Mouse (Mus musculus) right cerebral cortex, postnatal 10 days (tissue): ENCODE measurements around the gene Hnrnph2.

Experiments used
- DNase-seq, 2 experiments: peaks; one replicate each; pipeline ENCODE4 v3.0.0; 2021; ENCODE audit warnings: low spot score in 2 of 2

The Hnrnph2 gene

GRCm38 (mm10) chrX:134600659-134601379, at the start of gene Hnrnph2, which contains the start of gene Gla:
Gene Hnrnph2, plus strand, starts transcription at chrX:134601179.
Gene Gla, minus strand, starts transcription at chrX:134601125.
- DNase-seq, result peak; percentile 92 to 97

- no peak for DNase-seq
Observed at GRCm38 (mm10) chrX:134553326-134553725, 47.7 kb upstream of the Hnrnph2 start.

- no peak for DNase-seq
Observed at GRCm38 (mm10) chrX:134554425-134554824, 46.6 kb upstream of the Hnrnph2 start.

GRCm38 (mm10) chrX:134564326-134564725, 36.7 kb upstream of the Hnrnph2 start:
- DNase-seq, result no peak

- no peak for DNase-seq
Observed at GRCm38 (mm10) chrX:134566536-134567222, 34.3 kb upstream of the Hnrnph2 start.

- DNase-seq, result no peak
Observed at GRCm38 (mm10) chrX:134577896-134578295, 23.1 kb upstream of the Hnrnph2 start.

GRCm38 (mm10) chrX:134580528-134581305, 20.3 kb upstream of the Hnrnph2 start:
- no peak for DNase-seq

- DNase-seq, result no peak
Observed at GRCm38 (mm10) chrX:134582270-134582669, 18.7 kb upstream of the Hnrnph2 start.

- DNase-seq, result no peak
Observed at GRCm38 (mm10) chrX:134582888-134583669, 17.9 kb upstream of the Hnrnph2 start, which contains the start of gene Btk. Gene Btk, minus strand, starts transcription at chrX:134583570.

GRCm38 (mm10) chrX:134585103-134586002, 15.6 kb upstream of the Hnrnph2 start, which contains the start of gene Rpl36a:
Gene Rpl36a, plus strand, starts transcription at chrX:134585654.
- peak; percentile 94 to 95 for DNase-seq

- no peak for DNase-seq
Observed at GRCm38 (mm10) chrX:134586447-134586846, 14.5 kb upstream of the Hnrnph2 start.

GRCm38 (mm10) chrX:134588261-134588660, 12.7 kb upstream of the Hnrnph2 start:
- DNase-seq, result no peak

GRCm38 (mm10) chrX:134588997-134589396, 12.0 kb upstream of the Hnrnph2 start:
- DNase-seq, result no peak

GRCm38 (mm10) chrX:134589836-134590235, 11.1 kb upstream of the Hnrnph2 start:
- no peak for DNase-seq

- DNase-seq, result no peak
Observed at GRCm38 (mm10) chrX:134599922-134600565, 935 bp upstream of the Hnrnph2 start.

- no peak for DNase-seq
Observed at GRCm38 (mm10) chrX:134601380-134602120, 571 bp downstream of the Hnrnph2 start.

- DNase-seq, result no peak
Observed at GRCm38 (mm10) chrX:134609472-134609871, 8.5 kb downstream of the Hnrnph2 start.

GRCm38 (mm10) chrX:134610984-134611383, 10.0 kb downstream of the Hnrnph2 start:
- DNase-seq, result no peak
